Mouse (Mus musculus) common myeloid progenitor, adult 5-6 weeks (primary cell): ENCODE data around the gene As3mt. TPM values are rescaled to one million over a fixed set of nuclear protein-coding genes. Genes with fewer than 3 reads are reported as not detected.
"Not testable (repeated sequence)": the region's sequence is repeated elsewhere in the genome, so short reads cannot be mapped to it uniquely, and the experiment has no call there.

Experiments used
- ATAC-seq: replicated peaks from 2 replicates; pipeline ENCODE4 v1.8.0; 2016; ENCODE audit warnings: low read depth, mild to moderate bottlenecking, moderate TSS enrichment, inconsistent platforms; ENCODE audit not compliant: poor library complexity, severe bottlenecking
- total RNA-seq: library from RNA; stranded (forward); fragments of 200-1000, 187-1606 nt; gene quantifications from 2 replicates; pipeline ENCODE4 v1.2.3, GENCODE M21; 2017

As3mt gene
- total RNA-seq, 1 experiment from 2014 or later, result 48.9 TPM

- ATAC-seq, result 0 out of 2 replicates have a peak, but pooled peaks have one; percentile 39
These were observed 34.3 kb downstream of the As3mt start for GRCm38 (mm10) chr19:46741574-46741973.

GRCm38 (mm10) chr19:46744681-46745080 lies 37.4 kb downstream of the As3mt start:
- no peak for ATAC-seq

- no peak for ATAC-seq
These were observed 40.5 kb downstream of the As3mt start for GRCm38 (mm10) chr19:46747799-46748198.

GRCm38 (mm10) chr19:46752235-46752634 lies 45.0 kb downstream of the As3mt start:
- ATAC-seq, result no peak

GRCm38 (mm10) chr19:46755066-46755465 lies 47.8 kb downstream of the As3mt start:
- no peak for ATAC-seq

GRCm38 (mm10) chr19:46756221-46756620 lies 49.0 kb downstream of the As3mt start:
- no peak for ATAC-seq

GRCm38 (mm10) chr19:46759096-46759495 lies 51.8 kb downstream of the As3mt start:
- no peak for ATAC-seq

- not testable (repeated sequence) for ATAC-seq
These were observed 52.7 kb downstream of the As3mt start for GRCm38 (mm10) chr19:46759909-46760308.

GRCm38 (mm10) chr19:46760375-46761160 lies 53.3 kb downstream of the As3mt start:
- ATAC-seq, result peak; percentile 59

- peak; percentile 87 for ATAC-seq
These were observed 54.1 kb downstream of the As3mt start, which contains the start of gene Cnnm2 for GRCm38 (mm10) chr19:46761247-46761946. Gene Cnnm2, plus strand, starts transcription at chr19:46761596.

- no peak for ATAC-seq
These were observed 54.7 kb downstream of the As3mt start for GRCm38 (mm10) chr19:46761971-46762290.

GRCm38 (mm10) chr19:46762291-46762991 lies 55.2 kb downstream of the As3mt start:
- no peak for ATAC-seq

GRCm38 (mm10) chr19:46762992-46763342 lies 55.7 kb downstream of the As3mt start:
- ATAC-seq, result no peak

GRCm38 (mm10) chr19:46763356-46763755 lies 56.1 kb downstream of the As3mt start:
- ATAC-seq, result no peak

GRCm38 (mm10) chr19:46763932-46764762 lies 56.9 kb downstream of the As3mt start:
- ATAC-seq, result no peak

- ATAC-seq, result no peak
These were observed 57.5 kb downstream of the As3mt start for GRCm38 (mm10) chr19:46764763-46765117.

- ATAC-seq, result no peak
These were observed 58.9 kb downstream of the As3mt start for GRCm38 (mm10) chr19:46766125-46766524.

GRCm38 (mm10) chr19:46769759-46770158 lies 62.5 kb downstream of the As3mt start:
- ATAC-seq, result no peak

GRCm38 (mm10) chr19:46771801-46772200 lies 64.5 kb downstream of the As3mt start:
- ATAC-seq, result no peak

- no peak for ATAC-seq
These were observed 69.1 kb downstream of the As3mt start for GRCm38 (mm10) chr19:46776391-46776790.
